ENCODE assay signal across 28 mouse cellular contexts in genomic region chr16:93923788-93924187, GRCm38 (mm10). TPM values are rescaled to one million over a fixed set of nuclear protein-coding genes. Genes with fewer than 3 reads are reported as not detected.
A peak's percentile ranks its signal among the peaks of the same experiment; 100 is the strongest.
DNase-seq lines count a peak whose midpoint lies in the region; ATAC-seq and TF ChIP-seq lines count a peak whose summit lies in the region.
"Had no signal": no experiment of that assay in that cellular context is flagged by ENCODE, and none has a peak within 500 bp of the region (broad histone marks: within the 10 kb centered on the region; RNA-seq: fewer than 3 reads in every experiment).

No protein-coding gene starts in this region.

- no peaks in the 10 kb centered on the region for H3K9me3 ChIP-seq in CH12.LX (replicated peaks; ENCODE audit: low read length)
- no peaks in the 10 kb centered on the region for H3K9me3 ChIP-seq in intestine, embryonic 14.5 days (ENCODE audit: control insufficient read depth, low read length)
- no peaks in the 10 kb centered on the region for H3K9me3 ChIP-seq in intestine, embryonic 16.5 days (ENCODE audit: control insufficient read depth, low read length)
- H3K9me3 ChIP-seq in lung, postnatal 0 days (ENCODE audit: low read length) = no peaks in the 10 kb centered on the region
- H3K9me3 ChIP-seq: embryonic facial prominence, embryonic 13.5 days; embryonic facial prominence, embryonic 15.5 days; forebrain, embryonic 10.5 days; forebrain, embryonic 12.5 days; G1E had no signal

- TF ChIP-seq RAD21 in CH12.LX (IDR thresholded peaks at IDR 0.05; ENCODE audit: low read depth, low read length) = no peak; the same call in none of the 2 replicates

- H3K27me3 ChIP-seq in CH12.LX (replicated peaks) = no peaks in the 10 kb centered on the region
- no peaks in the 10 kb centered on the region for H3K27me3 ChIP-seq in intestine, embryonic 14.5 days (replicated peaks; ENCODE audit: control insufficient read depth, insufficient read depth, low read length)
- H3K27me3 ChIP-seq in intestine, embryonic 16.5 days (replicated peaks; ENCODE audit: control insufficient read depth, insufficient read depth, low read length) = no peaks in the 10 kb centered on the region
- H3K27me3 ChIP-seq in lung, postnatal 0 days (replicated peaks; ENCODE audit: insufficient read depth, low read length) = no peaks in the 10 kb centered on the region
- H3K27me3 ChIP-seq: embryonic facial prominence, embryonic 13.5 days; embryonic facial prominence, embryonic 15.5 days; forebrain, embryonic 12.5 days; Patski had no signal

- TF ChIP-seq EP300 in CH12.LX (IDR thresholded peaks at IDR 0.05; ENCODE audit: low read length) = peak; percentile 59; the same call in 1 of the 2 replicates
- no peak for TF ChIP-seq EP300 in lung, postnatal 0 days (IDR thresholded peaks at IDR 0.05)

- TF ChIP-seq POLR2A in CH12.LX (IDR thresholded peaks at IDR 0.05; ENCODE audit: low read depth, low read length) = peak; percentile 48; the same call in 1 of the 2 replicates

- H3K36me3 ChIP-seq in CH12.LX (replicated peaks in 1 of 2; ENCODE audit: control insufficient read depth in 1 of 2, insufficient read depth in 1 of 2, low read length in 1 of 2) = no peaks in the 10 kb centered on the region
- H3K36me3 ChIP-seq in intestine, embryonic 14.5 days (ENCODE audit: control insufficient read depth, insufficient read depth, low read length) = no peaks in the 10 kb centered on the region
- H3K36me3 ChIP-seq in intestine, embryonic 16.5 days (ENCODE audit: control insufficient read depth, insufficient read depth, low read length) = no peaks in the 10 kb centered on the region
- H3K36me3 ChIP-seq in lung, postnatal 0 days (ENCODE audit: insufficient read depth, low read length) = no peaks in the 10 kb centered on the region
- H3K36me3 ChIP-seq: embryonic facial prominence, embryonic 13.5 days; embryonic facial prominence, embryonic 15.5 days; forebrain, embryonic 10.5 days; forebrain, embryonic 12.5 days; G1E had no signal

- peak overlapping the region; percentile 81 for H3K27ac ChIP-seq in CH12.LX (ENCODE audit: insufficient read depth, low read depth)
- no peak overlapping the region for H3K27ac ChIP-seq in intestine, embryonic 14.5 days (ENCODE audit: low read depth)
- H3K27ac ChIP-seq in intestine, embryonic 16.5 days (ENCODE audit: low read length) = no peak overlapping the region
- H3K27ac ChIP-seq in lung, postnatal 0 days (ENCODE audit: low read length) = no peak overlapping the region
- H3K27ac ChIP-seq: embryonic facial prominence, embryonic 13.5 days; embryonic facial prominence, embryonic 15.5 days; forebrain, embryonic 10.5 days; forebrain, embryonic 12.5 days had no signal

- no peak for TF ChIP-seq CTCF in CH12.LX (conservative IDR thresholded peaks at IDR 0.05 in 1 of 2, IDR thresholded peaks at IDR 0.05 in 1 of 2; ENCODE audit: low read depth in 2 of 2, low read length in 2 of 2)
- no peak for TF ChIP-seq CTCF in lung, postnatal 0 days (IDR thresholded peaks at IDR 0.05)

- H3K79me2 ChIP-seq in CH12.LX (replicated peaks; ENCODE audit: control insufficient read depth, extremely low read depth, insufficient read depth, poor library complexity, severe bottlenecking) = no peaks in the 10 kb centered on the region

- H3K4me3 ChIP-seq in CH12.LX (replicated peaks in 1 of 3; ENCODE audit: low read depth in 2 of 3, low read length in 2 of 3, poor library complexity in 1 of 3) = peak overlapping the region in 1 of 3 experiments; percentile 10
- no peak overlapping the region for H3K4me3 ChIP-seq in intestine, embryonic 14.5 days (ENCODE audit: low read depth, low read length)
- no peak overlapping the region for H3K4me3 ChIP-seq in intestine, embryonic 16.5 days (ENCODE audit: low read length)
- no peak overlapping the region for H3K4me3 ChIP-seq in lung, postnatal 0 days (ENCODE audit: low read depth, low read length)
- H3K4me3 ChIP-seq: embryonic facial prominence, embryonic 13.5 days; embryonic facial prominence, embryonic 15.5 days; erythroblast, embryonic 14.5 days; forebrain, embryonic 10.5 days; forebrain, embryonic 12.5 days had no signal

- peak; percentile 93 for DNase-seq in CH12.LX (ENCODE audit: extremely low read depth)
- DNase-seq in intestine, embryonic 14.5 days (ENCODE audit: low spot score) = no peak
- no peak for DNase-seq in spleen, adult 18-20 months
- DNase-seq in lung, postnatal 0 days (ENCODE audit: low spot score) = no peak
- no peak for DNase-seq in lung, postnatal 36 days
- DNase-seq in right cerebral cortex, postnatal 4 days = no peak
- DNase-seq: adrenal gland, adult 8-10 months; adrenal gland, postnatal 14 days; adrenal gland, postnatal 36 days; B cell, adult 2 months; cerebellum, adult 11-12 months; cerebellum, adult 2 months; cerebellum, adult 9-10 months; cerebellum, postnatal 10 days; cerebellum, postnatal 25 days; embryo, embryonic 11 days had no signal

- in situ Hi-C loops in CH12.LX (cut with MboI; ENCODE audit: low pct_ligation_motif_present, low pct_unique_long_range_greater_than_20kb, low sequenced_read_pairs) = no loop called here

- H3K4me2 ChIP-seq in CH12.LX (ENCODE audit: insufficient read depth, low read depth, poor library complexity, severe bottlenecking) = peak overlapping the region; percentile 72
- H3K4me2 ChIP-seq in intestine, embryonic 14.5 days (ENCODE audit: low read length) = no peak overlapping the region
- no peak overlapping the region for H3K4me2 ChIP-seq in intestine, embryonic 16.5 days (ENCODE audit: low read depth, low read length)
- no peak overlapping the region for H3K4me2 ChIP-seq in lung, postnatal 0 days (replicated peaks; ENCODE audit: low read depth, low read length)
- H3K4me2 ChIP-seq: embryonic facial prominence, embryonic 13.5 days; embryonic facial prominence, embryonic 15.5 days; forebrain, embryonic 12.5 days had no signal

- H3K9ac ChIP-seq in CH12.LX (ENCODE audit: insufficient read depth, low read depth) = peak overlapping the region; percentile 30; the same call in 1 of the 2 replicates
- no peak overlapping the region for H3K9ac ChIP-seq in intestine, embryonic 14.5 days (ENCODE audit: low read length)
- H3K9ac ChIP-seq in intestine, embryonic 16.5 days (ENCODE audit: low read depth, low read length) = no peak overlapping the region
- no peak overlapping the region for H3K9ac ChIP-seq in lung, postnatal 0 days (replicated peaks; ENCODE audit: low read depth)
- H3K9ac ChIP-seq: embryonic facial prominence, embryonic 13.5 days; embryonic facial prominence, embryonic 15.5 days; forebrain, embryonic 12.5 days had no signal

- 0 out of 2 replicates have a peak, but pooled peaks have one; percentile 36 for ATAC-seq in intestine, embryonic 14.5 days (replicated peaks; ENCODE audit: low FRiP score, low TSS enrichment, low read depth)
- peak; percentile 43 for ATAC-seq in intestine, embryonic 16.5 days
- no peak for ATAC-seq in lung, postnatal 0 days
- ATAC-seq: activated CD4-positive, CD25-positive, alpha-beta regulatory T cell, adult 4 months; CD4-positive, CD25-positive, alpha-beta regulatory T cell, adult 4 months; forebrain, embryonic 14.5 days; forebrain, embryonic 16.5 days; Patski had no signal

- H3K4me1 ChIP-seq in CH12.LX (ENCODE audit: control insufficient read depth in 1 of 2, insufficient read depth in 2 of 2) = peaks cover 48 to 86% of the 10 kb centered on the region in 2 experiments
- H3K4me1 ChIP-seq in intestine, embryonic 14.5 days (replicated peaks; ENCODE audit: control insufficient read depth, insufficient read depth, low read length) = no peaks in the 10 kb centered on the region
- no peaks in the 10 kb centered on the region for H3K4me1 ChIP-seq in intestine, embryonic 16.5 days (ENCODE audit: control insufficient read depth, insufficient read depth, low read length)
- no peaks in the 10 kb centered on the region for H3K4me1 ChIP-seq in lung, postnatal 0 days (ENCODE audit: insufficient read depth, low read depth, low read length)
- H3K4me1 ChIP-seq: embryonic facial prominence, embryonic 15.5 days; forebrain, embryonic 12.5 days had no signal

- dilution Hi-C loops in CH12.LX (cut with MboI; ENCODE audit: extremely low pct_ligation_motif_present, extremely low pct_unique_long_range_greater_than_20kb, low sequenced_read_pairs) = no loop called here

- 53% methylated on average over 7 of the region's 7 CpGs for WGBS in intestine, embryonic 14.5 days
- 50% methylated on average over 7 of the region's 7 CpGs for WGBS in intestine, embryonic 16.5 days
- 69% methylated on average over 7 of the region's 7 CpGs for WGBS in lung, postnatal 0 days

TF ChIP-seq in CH12.LX, 34 proteins besides CTCF, POLR2A, EP300 and RAD21 (continues in another document):
- TF ChIP-seq SMC3 (IDR thresholded peaks at IDR 0.05; ENCODE audit: low read depth, low read length) (peak; percentile 13; the same call in 1 of the 2 replicates), NELFE (IDR thresholded peaks at IDR 0.05; ENCODE audit: low read depth, low read length) (peak; percentile 54; the same call in 1 of the 2 replicates), KAT2A (IDR thresholded peaks at IDR 0.05; ENCODE audit: insufficient replicate concordance, low read length) (no peak), JUND (conservative IDR thresholded peaks at IDR 0.05; ENCODE audit: low read depth, low read length) (no peak), MXI1 (IDR thresholded peaks at IDR 0.05; ENCODE audit: low read depth, low read length) (peak; percentile 40; the same call in 1 of the 2 replicates), E2F4 (IDR thresholded peaks at IDR 0.05; ENCODE audit: insufficient replicate concordance, low read depth, low read length) (no peak), MEF2A (IDR thresholded peaks at IDR 0.05; ENCODE audit: borderline replicate concordance, low read depth, low read length) (peak; percentile 74; the same call in 1 of the 2 replicates), TCF12 (IDR thresholded peaks at IDR 0.05; ENCODE audit: low read depth, low read length) (peak; percentile 94), ETS1 (conservative IDR thresholded peaks at IDR 0.05; ENCODE audit: low read depth, low read length) (peak; percentile 88), HCFC1 (IDR thresholded peaks at IDR 0.05; ENCODE audit: low read depth, low read length) (peak; percentile 9; the same call in 1 of the 2 replicates), BHLHE40 (IDR thresholded peaks at IDR 0.05; ENCODE audit: low read depth, low read length) (peak; percentile 70), RCOR1 (conservative IDR thresholded peaks at IDR 0.05; ENCODE audit: low read depth, low read length) (no peak; the same call in 1 of the 2 replicates), IRF4 (IDR thresholded peaks at IDR 0.05; ENCODE audit: low read depth, low read length) (peak; percentile 51), MAZ (IDR thresholded peaks at IDR 0.05; ENCODE audit: low read depth, low read length) (peak; percentile 91)

RNA-seq across cellular contexts. Expression of gene Chaf1b, which starts 40.1 kb away (rescaled TPM):
- 46.7 and 58.6 TPM in 2 replicates for total RNA-seq in CH12.LX (2012; rRNA removed)
- total RNA-seq in CH12.LX (2014; rRNA removed) = 74.8 and 76.2 TPM in 2 replicates
- polyA plus RNA-seq in CH12.LX (2012; ENCODE audit: insufficient read length, low read depth) = 82.0 and 84.0 TPM in 2 replicates
- 81.4 and 88.8 TPM in 2 replicates for polyA plus RNA-seq in intestine, embryonic 14.5 days (2014; fragmentation: Nextera tagmentation; extraction: Ambion mirVana)
- 45.1 and 53.5 TPM in 2 replicates for polyA plus RNA-seq in intestine, embryonic 16.5 days (2015; fragmentation: Nextera tagmentation; extraction: Ambion mirVana)
- 9.6 and 10.2 TPM in 2 replicates for polyA plus RNA-seq in lung, postnatal 0 days (2015; fragmentation: Nextera tagmentation; extraction: Ambion mirVana)
